Mouse (Mus musculus): ENCODE measurements around the gene Efr3b. TPM values are rescaled to one million over a fixed set of nuclear protein-coding genes. Genes with fewer than 3 reads are reported as not detected.
"Not testable (repeated sequence)": the region's sequence is repeated elsewhere in the genome, so short reads cannot be mapped to it uniquely, and the experiment has no call there.

Gene Efr3b
- polyA plus RNA-seq, 1 experiment from 2014 or later: 6.0 TPM

GRCm38 (mm10) chr12:3968380-3968779 lies 70.3 kb downstream of the Efr3b start:
- no peaks in the 10 kb centered on the region for H3K4me1 ChIP-seq
- no peak overlapping the region for H3K27ac ChIP-seq
- WGBS: 69% methylated on average over 9 of the region's 9 CpGs
- no peaks in the 10 kb centered on the region for H3K27me3 ChIP-seq
- no peak overlapping the region for H3K4me2 ChIP-seq
- no peaks in the 10 kb centered on the region for H3K9me3 ChIP-seq
- H3K36me3 ChIP-seq: peaks cover 46% of the 10 kb centered on the region
- H3K9ac ChIP-seq: no peak overlapping the region
- no peak overlapping the region for H3K4me3 ChIP-seq
- ATAC-seq (ENCODE audit: insufficient number of reproducible peaks, insufficient read depth, low FRiP score, low TSS enrichment, low read depth): no peak

- no peak overlapping the region for H3K4me3 ChIP-seq
- WGBS: 93% methylated on average over 4 of the region's 4 CpGs
Observed at GRCm38 (mm10) chr12:3967196-3967595, 71.5 kb downstream of the Efr3b start.

DNA sequence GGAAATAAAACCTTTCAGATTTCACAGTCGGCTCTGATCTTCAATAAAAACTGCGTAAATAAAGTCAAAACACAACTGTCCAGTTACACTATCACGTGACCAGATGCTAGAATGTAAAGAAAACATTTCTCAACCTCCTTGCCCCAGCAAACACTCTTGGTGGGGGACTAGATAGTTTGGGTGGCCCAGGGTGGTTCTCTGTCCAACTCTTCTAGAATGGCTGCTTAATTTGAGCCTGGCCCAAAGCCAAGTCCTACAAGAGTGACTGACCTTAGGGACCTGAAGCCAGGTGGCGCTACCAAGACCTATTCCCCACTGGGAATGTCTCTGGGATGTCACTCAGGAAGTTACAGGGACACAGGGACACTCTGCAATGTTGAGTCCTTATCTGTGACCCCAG lies 78.2 kb downstream of the Efr3b start:
- WGBS: 49% methylated on average over 4 of the region's 4 CpGs
- Histone ChIP-seq H3K4me2 (peak overlapping the region; percentile 89), H3K4me1 (peaks cover 10% of the 10 kb centered on the region), H3K9me3 (no peaks in the 10 kb centered on the region), H3K27ac (peak overlapping the region; percentile 83; the same call in 1 of the 2 replicates), H3K36me3 (peaks cover under 1% of the 10 kb centered on the region), H3K4me3 (peak overlapping the region; percentile 69), H3K9ac (peak overlapping the region; percentile 88), H3K27me3 (peaks cover 4% of the 10 kb centered on the region)
- ATAC-seq (ENCODE audit: insufficient number of reproducible peaks, insufficient read depth, low FRiP score, low TSS enrichment, low read depth): no peak

More at GRCm38 (mm10) chr12:3967196-3967595, 71.5 kb downstream of the Efr3b start:
- ATAC-seq (ENCODE audit: insufficient number of reproducible peaks, insufficient read depth, low FRiP score, low TSS enrichment, low read depth): no peak
- Histone ChIP-seq H3K27me3 (no peaks in the 10 kb centered on the region), H3K4me1 (no peaks in the 10 kb centered on the region), H3K27ac (no peak overlapping the region), H3K36me3 (peaks cover 44% of the 10 kb centered on the region), H3K9me3 (no peaks in the 10 kb centered on the region), H3K9ac (no peak overlapping the region), H3K4me2 (no peak overlapping the region)

GRCm38 (mm10) chr12:3959791-3960543 lies 78.7 kb downstream of the Efr3b start:
- peak overlapping the region; percentile 69 for H3K4me3 ChIP-seq
- 4% methylated on average over 53 of the region's 53 CpGs for WGBS
- no peaks in the 10 kb centered on the region for H3K9me3 ChIP-seq
- H3K36me3 ChIP-seq: no peaks in the 10 kb centered on the region
- peak overlapping the region; percentile 89 for H3K4me2 ChIP-seq
- peak; percentile 85 for ATAC-seq (ENCODE audit: insufficient number of reproducible peaks, insufficient read depth, low FRiP score, low TSS enrichment, low read depth)
- H3K9ac ChIP-seq: peak overlapping the region; percentile 88
- peak overlapping the region; percentile 83 for H3K27ac ChIP-seq
- peaks cover 10% of the 10 kb centered on the region for H3K4me1 ChIP-seq
- peaks cover 8% of the 10 kb centered on the region for H3K27me3 ChIP-seq

DNA sequence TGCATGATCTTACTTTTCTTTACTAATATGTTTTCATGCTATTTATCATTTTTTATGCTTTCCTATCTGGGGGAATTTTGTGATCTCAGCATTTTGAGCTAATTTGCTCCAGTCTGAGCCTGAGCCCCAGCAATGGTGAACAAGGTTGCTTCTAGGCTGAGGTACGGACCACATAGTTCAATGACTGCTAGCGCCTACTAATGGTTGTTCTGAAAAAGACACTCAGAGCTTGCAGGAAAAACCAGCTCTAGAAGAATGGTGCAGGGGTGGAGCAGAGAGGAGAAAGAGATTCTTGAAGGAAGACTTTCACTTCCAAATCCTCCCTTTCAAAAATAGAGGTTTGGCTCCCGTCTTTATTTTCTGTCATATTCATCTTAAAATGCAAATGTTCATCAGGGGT lies 82.4 kb downstream of the Efr3b start:
- no peak overlapping the region for H3K9ac ChIP-seq
- H3K27me3 ChIP-seq: peaks cover 25% of the 10 kb centered on the region
- H3K4me3 ChIP-seq: no peak overlapping the region
- H3K9me3 ChIP-seq: no peaks in the 10 kb centered on the region
- ATAC-seq (ENCODE audit: insufficient number of reproducible peaks, insufficient read depth, low FRiP score, low TSS enrichment, low read depth): no peak
- WGBS: 14% methylated on average over 3 of the region's 3 CpGs
- peaks cover 10% of the 10 kb centered on the region for H3K4me1 ChIP-seq
- H3K27ac ChIP-seq: no peak overlapping the region
- H3K4me2 ChIP-seq: no peak overlapping the region
- no peaks in the 10 kb centered on the region for H3K36me3 ChIP-seq

DNA sequence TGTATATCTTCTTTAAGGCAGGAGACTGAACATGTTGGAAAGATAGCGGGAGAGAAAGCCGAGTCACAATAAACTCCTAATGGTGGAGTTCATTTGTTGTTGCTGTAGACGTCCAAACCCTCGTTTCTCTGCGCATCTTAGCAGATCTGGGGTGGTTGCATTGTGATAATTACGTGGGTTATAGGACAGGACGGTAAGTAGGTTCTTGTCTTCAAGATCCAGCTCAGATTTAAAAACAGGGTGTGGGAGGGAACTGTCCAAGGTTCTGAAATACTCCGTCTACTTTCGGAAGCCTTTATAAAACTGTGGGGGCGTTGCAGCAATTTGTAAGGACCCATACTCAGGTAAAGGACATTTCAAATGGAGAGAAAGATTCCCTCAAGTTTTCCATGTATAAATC lies 83.3 kb downstream of the Efr3b start:
- H3K4me1 ChIP-seq: peaks cover 6% of the 10 kb centered on the region
- no peak overlapping the region for H3K4me2 ChIP-seq
- H3K4me3 ChIP-seq: no peak overlapping the region
- H3K9me3 ChIP-seq: no peaks in the 10 kb centered on the region
- peaks cover 25% of the 10 kb centered on the region for H3K27me3 ChIP-seq
- no peak for ATAC-seq (ENCODE audit: insufficient number of reproducible peaks, insufficient read depth, low FRiP score, low TSS enrichment, low read depth)
- H3K9ac ChIP-seq: no peak overlapping the region
- no peaks in the 10 kb centered on the region for H3K36me3 ChIP-seq
- WGBS: 26% methylated on average over 10 of the region's 10 CpGs
- no peak overlapping the region for H3K27ac ChIP-seq

GRCm38 (mm10) chr12:3954651-3955050 lies 84.1 kb downstream of the Efr3b start, which contains the start of gene Pomc:
Pomc (plus strand) TSS chr12:3954951.
- H3K27me3 ChIP-seq: peaks cover 25% of the 10 kb centered on the region
- H3K4me1 ChIP-seq: peaks cover 3% of the 10 kb centered on the region; the same call in 1 of the 2 replicates
- H3K36me3 ChIP-seq: no peaks in the 10 kb centered on the region
- H3K27ac ChIP-seq: no peak within 1 kb of the TSS
- 22% methylated on average over 22 of the region's 22 CpGs for WGBS
- H3K9me3 ChIP-seq: no peaks in the 10 kb centered on the region
- no peak within 1 kb of the TSS for H3K9ac ChIP-seq
- no peak within 1 kb of the TSS for H3K4me3 ChIP-seq
- no peak within 1 kb of the TSS for H3K4me2 ChIP-seq
- ATAC-seq (ENCODE audit: insufficient number of reproducible peaks, insufficient read depth, low FRiP score, low TSS enrichment, low read depth): no peak

DNA sequence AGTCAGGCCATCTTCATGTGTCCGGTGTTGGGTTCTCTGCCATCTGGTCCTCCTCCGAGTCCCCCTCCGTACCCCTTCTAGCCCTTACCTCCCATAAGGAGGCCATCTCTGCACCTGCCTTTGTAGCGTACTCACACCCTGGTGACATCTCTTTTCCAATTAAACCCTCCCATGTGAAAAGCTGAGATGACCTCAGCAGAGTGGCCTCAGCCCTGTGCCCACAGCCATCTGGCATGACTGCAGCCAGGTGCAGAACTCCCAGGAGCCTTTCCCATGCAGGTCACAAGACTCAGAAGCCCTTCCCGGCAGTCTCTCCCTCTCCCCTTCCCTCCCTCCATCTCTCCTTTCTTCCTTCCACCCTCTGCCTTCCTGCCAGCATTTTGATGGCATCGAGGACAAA lies 91.2 kb downstream of the Efr3b start:
- Histone ChIP-seq H3K4me2 (no peak overlapping the region), H3K9ac (no peak overlapping the region), H3K27ac (no peak overlapping the region), H3K36me3 (no peaks in the 10 kb centered on the region), H3K4me1 (no peaks in the 10 kb centered on the region), H3K27me3 (0 out of 2 replicates have a peak, but pooled peaks cover under 1% of the 10 kb centered on the region), H3K9me3 (no peaks in the 10 kb centered on the region), H3K4me3 (no peak overlapping the region)
- no peak for ATAC-seq (ENCODE audit: insufficient number of reproducible peaks, insufficient read depth, low FRiP score, low TSS enrichment, low read depth)
- 77% methylated on average over 6 of the region's 6 CpGs for WGBS

- Histone ChIP-seq H3K4me3 (no peak overlapping the region), H3K4me2 (no peak overlapping the region), H3K27me3 (0 out of 2 replicates have a peak, but pooled peaks cover 8% of the 10 kb centered on the region), H3K9ac (no peak overlapping the region), H3K27ac (no peak overlapping the region), H3K36me3 (no peaks in the 10 kb centered on the region), H3K9me3 (no peaks in the 10 kb centered on the region), H3K4me1 (no peaks in the 10 kb centered on the region)
- no peak for ATAC-seq (ENCODE audit: insufficient number of reproducible peaks, insufficient read depth, low FRiP score, low TSS enrichment, low read depth)
- WGBS: 52% methylated on average over 4 of the region's 4 CpGs
Observed at GRCm38 (mm10) chr12:3944454-3945073, 94.2 kb downstream of the Efr3b start.

DNA sequence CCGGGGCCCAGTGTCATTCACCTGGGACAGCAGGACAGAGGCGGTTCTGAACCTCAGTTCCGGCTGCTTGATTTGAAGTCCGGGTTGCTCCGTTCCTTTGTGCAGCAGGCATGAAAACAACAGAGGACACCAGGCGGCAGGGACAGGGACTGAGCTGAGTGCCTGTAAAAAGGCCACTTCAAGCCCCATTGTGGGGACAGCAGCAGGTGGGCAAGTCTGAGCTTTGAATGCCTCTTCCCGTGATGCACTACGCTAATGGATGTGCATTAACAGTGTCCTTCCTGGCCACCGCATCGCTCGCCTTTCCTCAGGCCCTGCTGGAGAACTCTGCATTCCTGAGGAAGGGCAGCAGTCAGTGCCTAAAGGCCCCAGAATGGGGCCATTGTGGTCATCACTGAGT lies 96.7 kb downstream of the Efr3b start:
- 17% methylated on average over 11 of the region's 11 CpGs for WGBS
- ATAC-seq (ENCODE audit: insufficient number of reproducible peaks, insufficient read depth, low FRiP score, low TSS enrichment, low read depth): no peak
- Histone ChIP-seq H3K4me3 (no peak overlapping the region), H3K36me3 (no peaks in the 10 kb centered on the region), H3K9ac (no peak overlapping the region), H3K27ac (no peak overlapping the region), H3K4me2 (no peak overlapping the region), H3K4me1 (no peaks in the 10 kb centered on the region), H3K27me3 (0 out of 2 replicates have a peak, but pooled peaks cover 8% of the 10 kb centered on the region), H3K9me3 (no peaks in the 10 kb centered on the region)

DNA sequence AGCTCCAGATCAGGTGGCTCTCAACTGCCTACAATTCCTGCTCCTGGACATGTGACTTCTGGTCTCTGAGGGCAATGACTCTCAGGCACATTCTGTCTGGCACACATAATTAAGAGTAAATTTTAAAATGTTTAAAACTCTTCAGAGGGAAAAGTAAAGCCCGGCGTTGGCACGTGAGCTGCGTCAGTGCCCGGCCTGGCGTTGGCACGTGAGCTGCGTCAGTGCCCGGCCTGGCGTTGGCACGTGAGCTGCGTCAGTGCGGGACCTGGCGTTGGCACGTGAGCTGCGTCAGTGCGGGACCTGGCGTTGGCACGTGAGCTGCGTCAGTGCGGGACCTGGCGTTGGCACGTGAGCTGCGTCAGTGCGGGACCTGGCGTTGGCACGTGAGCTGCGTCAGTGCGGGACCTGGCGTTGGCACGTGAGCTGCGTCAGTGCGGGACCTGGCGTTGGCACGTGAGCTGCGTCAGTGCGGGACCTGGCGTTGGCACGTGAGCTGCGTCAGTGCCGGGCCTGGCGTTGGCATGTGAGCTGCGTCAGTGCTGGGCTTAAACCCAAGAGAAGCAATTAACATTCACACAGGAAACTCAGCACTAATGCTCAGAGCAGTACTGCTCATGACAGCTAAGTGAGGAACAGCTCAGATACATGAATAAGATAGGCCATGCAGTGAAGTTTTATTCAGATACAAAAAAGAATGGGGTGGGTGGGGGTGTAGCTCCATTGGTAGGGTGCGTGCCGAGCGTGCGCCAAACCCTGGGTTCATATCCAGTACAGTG lies 108.4 kb downstream of the Efr3b start:
- not testable (repeated sequence) for H3K4me1 ChIP-seq; H3K27me3 ChIP-seq; ATAC-seq (ENCODE audit: insufficient number of reproducible peaks, insufficient read depth, low FRiP score, low TSS enrichment, low read depth); H3K27ac ChIP-seq; H3K4me3 ChIP-seq; H3K9me3 ChIP-seq; H3K9ac ChIP-seq; H3K4me2 ChIP-seq; H3K36me3 ChIP-seq
- 93% methylated on average over 38 of the region's 47 CpGs for WGBS
